Mouse (Mus musculus): Measurements from ENCODE around the gene Grip1. TPM values are rescaled to one million over a fixed set of nuclear protein-coding genes. Genes with fewer than 3 reads are reported as not detected.

Gene Grip1
- polyA plus RNA-seq, 1 experiment from 2014 or later = 9.8 TPM

GRCm38 (mm10) chr10:119730206-119730605, 276.6 kb downstream of the Grip1 start:
- Histone ChIP-seq H3K27ac (ENCODE audit: low read depth, low read length) (no peak overlapping the region), H3K9ac (ENCODE audit: low read length) (no peak overlapping the region), H3K4me1 (replicated peaks; ENCODE audit: control insufficient read depth, insufficient read depth, low read length) (no peaks in the 10 kb centered on the region), H3K9me3 (ENCODE audit: control insufficient read depth, low read length) (no peaks in the 10 kb centered on the region), H3K27me3 (ENCODE audit: control insufficient read depth, insufficient read depth, low read length) (no peaks in the 10 kb centered on the region), H3K4me3 (ENCODE audit: low read depth, low read length) (no peak overlapping the region), H3K4me2 (ENCODE audit: low read depth, low read length, severe bottlenecking) (no peak overlapping the region), H3K36me3 (ENCODE audit: control insufficient read depth, insufficient read depth, low read length) (no peaks in the 10 kb centered on the region)
- ATAC-seq (replicated peaks; ENCODE audit: low FRiP score) (no peak), DNase-seq (ENCODE audit: low spot score) (no peak)
- WGBS = 66% methylated on average over 5 of the region's 5 CpGs

DNA sequence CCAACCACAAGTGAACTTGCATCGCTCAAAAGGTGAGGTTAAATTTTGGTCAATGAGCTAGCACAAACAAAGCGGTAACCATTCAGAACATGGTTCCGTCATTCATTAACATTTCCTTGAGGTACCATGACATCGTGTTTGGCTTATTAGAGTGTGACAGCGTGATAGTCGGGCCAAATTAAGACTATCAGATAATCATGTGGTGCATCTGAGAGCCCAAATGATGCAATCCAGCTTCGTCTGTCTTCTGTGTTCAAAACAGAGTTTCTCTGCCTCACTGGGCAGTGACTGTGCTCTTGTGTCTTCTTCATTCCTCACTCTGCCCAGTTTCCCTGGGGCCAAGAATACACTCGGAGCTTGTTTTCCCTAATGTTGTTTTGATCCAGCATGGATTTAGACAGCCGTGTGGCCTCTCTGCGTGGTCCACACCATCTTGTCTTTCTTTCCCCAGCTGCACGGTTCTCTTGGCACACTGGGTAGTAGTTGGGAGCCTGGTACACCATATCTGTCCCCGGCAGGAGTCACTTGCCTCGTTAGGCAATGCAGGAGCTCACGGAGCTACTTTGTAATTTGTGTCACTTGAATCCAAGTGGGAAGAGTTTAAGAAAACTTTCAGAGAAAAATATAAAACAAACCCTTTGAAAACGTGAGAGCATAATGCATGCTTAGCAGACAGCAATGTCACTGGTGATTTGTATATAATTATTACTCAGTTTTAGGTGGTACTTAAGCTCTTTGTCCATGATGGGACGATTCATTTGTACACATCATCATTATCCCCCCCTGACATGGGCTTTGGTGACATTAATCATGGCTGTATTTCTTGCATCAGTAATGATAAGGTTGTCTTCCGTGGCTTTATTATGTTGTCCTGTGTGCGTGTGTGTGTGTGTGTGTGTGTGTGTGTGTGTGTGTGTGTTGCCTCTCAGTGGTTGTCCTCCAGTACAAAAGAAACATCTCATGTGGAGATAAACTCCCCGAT, 281.7 kb downstream of the Grip1 start:
- no peaks in the 10 kb centered on the region for H3K9me3 ChIP-seq (ENCODE audit: control insufficient read depth, low read length)
- DNase-seq (ENCODE audit: low spot score) (no peak), ATAC-seq (replicated peaks; ENCODE audit: low FRiP score) (no peak)
- H3K4me3 ChIP-seq (ENCODE audit: low read depth, low read length) = no peak overlapping the region
- H3K27ac ChIP-seq (ENCODE audit: low read depth, low read length) = no peak overlapping the region
- H3K4me2 ChIP-seq (ENCODE audit: low read depth, low read length, severe bottlenecking) = no peak overlapping the region
- WGBS = 73% methylated on average over 19 of the region's 19 CpGs
- H3K27me3 ChIP-seq (ENCODE audit: control insufficient read depth, insufficient read depth, low read length) = no peaks in the 10 kb centered on the region
- H3K9ac ChIP-seq (ENCODE audit: low read length) = no peak overlapping the region
- no peaks in the 10 kb centered on the region for H3K36me3 ChIP-seq (ENCODE audit: control insufficient read depth, insufficient read depth, low read length)
- no peaks in the 10 kb centered on the region for H3K4me1 ChIP-seq (replicated peaks; ENCODE audit: control insufficient read depth, insufficient read depth, low read length)

DNA sequence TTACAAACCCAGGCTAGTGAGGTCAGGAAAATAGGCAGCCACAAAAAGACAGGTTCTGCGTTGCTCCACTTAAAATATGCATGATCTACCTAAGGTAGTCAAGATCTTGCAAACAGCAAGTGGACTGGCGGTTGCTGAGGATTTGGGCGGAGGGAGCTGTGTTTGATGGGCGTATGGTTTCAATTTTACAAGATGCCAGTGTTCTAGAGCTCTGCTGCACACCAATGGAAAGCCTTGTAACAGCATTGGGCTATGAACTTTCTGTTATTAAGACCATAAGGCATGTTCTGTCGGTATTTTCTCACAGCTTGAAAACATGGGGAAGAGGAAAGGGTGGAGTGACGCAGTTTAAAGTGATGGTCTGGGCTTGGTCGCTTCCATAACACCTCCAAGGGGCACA, 285.8 kb downstream of the Grip1 start:
- H3K27ac ChIP-seq (ENCODE audit: low read depth, low read length) = no peak overlapping the region
- H3K4me2 ChIP-seq (ENCODE audit: low read depth, low read length, severe bottlenecking) = no peak overlapping the region
- no peaks in the 10 kb centered on the region for H3K36me3 ChIP-seq (ENCODE audit: control insufficient read depth, insufficient read depth, low read length)
- H3K9ac ChIP-seq (ENCODE audit: low read length) = no peak overlapping the region
- H3K4me1 ChIP-seq (replicated peaks; ENCODE audit: control insufficient read depth, insufficient read depth, low read length) = no peaks in the 10 kb centered on the region
- DNase-seq (ENCODE audit: low spot score) (no peak), ATAC-seq (replicated peaks; ENCODE audit: low FRiP score) (no peak)
- no peak overlapping the region for H3K4me3 ChIP-seq (ENCODE audit: low read depth, low read length)
- no peaks in the 10 kb centered on the region for H3K27me3 ChIP-seq (ENCODE audit: control insufficient read depth, insufficient read depth, low read length)
- WGBS = 89% methylated on average over 7 of the region's 7 CpGs
- no peaks in the 10 kb centered on the region for H3K9me3 ChIP-seq (ENCODE audit: control insufficient read depth, low read length)

DNA sequence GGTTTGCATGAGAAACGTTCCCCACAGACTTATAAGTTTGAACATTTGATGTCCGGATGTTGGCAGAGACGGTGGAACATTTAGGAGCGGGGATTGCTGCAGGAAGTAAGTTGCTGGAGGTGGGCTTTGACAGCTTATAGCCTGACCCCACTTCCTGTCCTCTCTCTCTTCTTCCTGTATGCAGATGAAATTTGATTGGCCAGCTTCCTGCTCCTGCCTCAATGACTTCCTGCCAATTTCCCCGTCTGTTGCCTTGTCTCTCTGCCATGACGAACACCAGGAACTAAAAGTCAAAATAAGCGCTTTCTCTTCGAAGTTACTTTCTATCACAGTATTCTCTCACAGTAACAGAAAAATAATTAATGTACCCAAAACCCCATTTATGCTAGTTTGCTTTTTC, 289.1 kb downstream of the Grip1 start:
- H3K27ac ChIP-seq (ENCODE audit: low read depth, low read length) = no peak overlapping the region
- H3K27me3 ChIP-seq (ENCODE audit: control insufficient read depth, insufficient read depth, low read length) = no peaks in the 10 kb centered on the region
- no peak overlapping the region for H3K4me3 ChIP-seq (ENCODE audit: low read depth, low read length)
- WGBS = 87% methylated on average over 8 of the region's 8 CpGs
- DNase-seq (ENCODE audit: low spot score) = no peak
- no peak for ATAC-seq (replicated peaks; ENCODE audit: low FRiP score)
- no peak overlapping the region for H3K9ac ChIP-seq (ENCODE audit: low read length)
- H3K4me1 ChIP-seq (replicated peaks; ENCODE audit: control insufficient read depth, insufficient read depth, low read length) = no peaks in the 10 kb centered on the region
- no peaks in the 10 kb centered on the region for H3K36me3 ChIP-seq (ENCODE audit: control insufficient read depth, insufficient read depth, low read length)
- no peak overlapping the region for H3K4me2 ChIP-seq (ENCODE audit: low read depth, low read length, severe bottlenecking)
- H3K9me3 ChIP-seq (ENCODE audit: control insufficient read depth, low read length) = no peaks in the 10 kb centered on the region

DNA sequence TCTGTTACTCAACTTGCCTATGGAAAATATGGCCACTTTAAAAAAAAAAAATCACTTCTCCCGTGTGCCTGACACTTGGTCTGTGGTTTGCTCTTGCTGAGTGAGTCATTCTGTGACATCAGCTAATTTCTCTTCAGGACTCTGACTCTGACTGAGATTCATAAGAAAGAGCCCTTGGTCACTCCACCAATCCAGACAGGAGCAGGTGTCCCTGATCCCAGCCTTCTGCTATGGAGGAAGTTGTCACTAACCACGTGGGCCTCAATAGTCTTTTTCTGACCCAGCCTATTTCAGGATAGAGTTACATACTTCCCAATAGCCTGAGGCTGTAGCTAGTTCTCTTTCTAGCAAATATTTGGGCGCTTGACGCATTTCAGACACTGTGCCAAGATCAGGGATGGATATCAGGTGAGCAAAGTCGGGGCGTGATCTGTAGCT, 298.8 kb downstream of the Grip1 start:
- Histone ChIP-seq H3K27me3 (ENCODE audit: control insufficient read depth, insufficient read depth, low read length) (no peaks in the 10 kb centered on the region), H3K27ac (ENCODE audit: low read depth, low read length) (no peak overlapping the region), H3K9me3 (ENCODE audit: control insufficient read depth, low read length) (no peaks in the 10 kb centered on the region), H3K4me3 (ENCODE audit: low read depth, low read length) (no peak overlapping the region), H3K4me2 (ENCODE audit: low read depth, low read length, severe bottlenecking) (no peak overlapping the region), H3K36me3 (ENCODE audit: control insufficient read depth, insufficient read depth, low read length) (no peaks in the 10 kb centered on the region), H3K9ac (ENCODE audit: low read length) (no peak overlapping the region), H3K4me1 (replicated peaks; ENCODE audit: control insufficient read depth, insufficient read depth, low read length) (no peaks in the 10 kb centered on the region)
- DNase-seq (ENCODE audit: low spot score) = no peak
- ATAC-seq (replicated peaks; ENCODE audit: low FRiP score) = no peak
- WGBS = 89% methylated on average over 6 of the region's 6 CpGs

DNA sequence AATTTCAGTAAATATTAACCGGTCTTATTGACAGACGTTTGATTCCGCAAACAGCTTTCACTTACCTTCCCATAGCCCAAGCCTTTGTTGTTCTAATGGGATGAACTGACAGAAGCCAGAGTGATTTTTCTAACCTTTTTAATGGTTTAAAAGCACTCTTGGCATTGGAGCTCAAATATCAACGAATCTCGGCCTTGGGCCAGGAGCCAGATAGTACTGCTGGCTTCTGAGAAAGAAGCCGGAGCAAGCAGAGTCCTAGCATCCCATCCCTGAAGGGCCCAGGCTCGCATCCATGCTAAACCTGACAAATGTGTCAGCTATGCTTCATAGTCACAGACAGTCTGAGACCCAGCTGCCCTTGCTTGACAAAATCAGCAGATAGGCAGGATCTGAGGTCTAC, 302.6 kb downstream of the Grip1 start:
- no peak overlapping the region for H3K4me2 ChIP-seq (ENCODE audit: low read depth, low read length, severe bottlenecking)
- H3K27ac ChIP-seq (ENCODE audit: low read depth, low read length) = no peak overlapping the region
- H3K27me3 ChIP-seq (ENCODE audit: control insufficient read depth, insufficient read depth, low read length) = no peaks in the 10 kb centered on the region
- no peak overlapping the region for H3K4me3 ChIP-seq (ENCODE audit: low read depth, low read length)
- DNase-seq (ENCODE audit: low spot score) = no peak
- no peaks in the 10 kb centered on the region for H3K36me3 ChIP-seq (ENCODE audit: control insufficient read depth, insufficient read depth, low read length)
- H3K4me1 ChIP-seq (replicated peaks; ENCODE audit: control insufficient read depth, insufficient read depth, low read length) = no peaks in the 10 kb centered on the region
- ATAC-seq (replicated peaks; ENCODE audit: low FRiP score) = no peak
- no peak overlapping the region for H3K9ac ChIP-seq (ENCODE audit: low read length)
- H3K9me3 ChIP-seq (ENCODE audit: control insufficient read depth, low read length) = no peaks in the 10 kb centered on the region
- WGBS = 91% methylated on average over 7 of the region's 7 CpGs

- H3K36me3 ChIP-seq (ENCODE audit: control insufficient read depth, insufficient read depth, low read length) = no peaks in the 10 kb centered on the region
- no peaks in the 10 kb centered on the region for H3K9me3 ChIP-seq (ENCODE audit: control insufficient read depth, low read length)
- H3K27ac ChIP-seq (ENCODE audit: low read depth, low read length) = no peak overlapping the region
- H3K4me1 ChIP-seq (replicated peaks; ENCODE audit: control insufficient read depth, insufficient read depth, low read length) = no peaks in the 10 kb centered on the region
- no peak overlapping the region for H3K4me2 ChIP-seq (ENCODE audit: low read depth, low read length, severe bottlenecking)
- H3K9ac ChIP-seq (ENCODE audit: low read length) = no peak overlapping the region
- ATAC-seq (replicated peaks; ENCODE audit: low FRiP score) = no peak
- WGBS = 78% methylated on average over 6 of the region's 6 CpGs
- H3K4me3 ChIP-seq (ENCODE audit: low read depth, low read length) = no peak overlapping the region
- no peaks in the 10 kb centered on the region for H3K27me3 ChIP-seq (ENCODE audit: control insufficient read depth, insufficient read depth, low read length)
- no peak for DNase-seq (ENCODE audit: low spot score)
Measured at GRCm38 (mm10) chr10:119757219-119757618, 303.6 kb downstream of the Grip1 start.

DNA sequence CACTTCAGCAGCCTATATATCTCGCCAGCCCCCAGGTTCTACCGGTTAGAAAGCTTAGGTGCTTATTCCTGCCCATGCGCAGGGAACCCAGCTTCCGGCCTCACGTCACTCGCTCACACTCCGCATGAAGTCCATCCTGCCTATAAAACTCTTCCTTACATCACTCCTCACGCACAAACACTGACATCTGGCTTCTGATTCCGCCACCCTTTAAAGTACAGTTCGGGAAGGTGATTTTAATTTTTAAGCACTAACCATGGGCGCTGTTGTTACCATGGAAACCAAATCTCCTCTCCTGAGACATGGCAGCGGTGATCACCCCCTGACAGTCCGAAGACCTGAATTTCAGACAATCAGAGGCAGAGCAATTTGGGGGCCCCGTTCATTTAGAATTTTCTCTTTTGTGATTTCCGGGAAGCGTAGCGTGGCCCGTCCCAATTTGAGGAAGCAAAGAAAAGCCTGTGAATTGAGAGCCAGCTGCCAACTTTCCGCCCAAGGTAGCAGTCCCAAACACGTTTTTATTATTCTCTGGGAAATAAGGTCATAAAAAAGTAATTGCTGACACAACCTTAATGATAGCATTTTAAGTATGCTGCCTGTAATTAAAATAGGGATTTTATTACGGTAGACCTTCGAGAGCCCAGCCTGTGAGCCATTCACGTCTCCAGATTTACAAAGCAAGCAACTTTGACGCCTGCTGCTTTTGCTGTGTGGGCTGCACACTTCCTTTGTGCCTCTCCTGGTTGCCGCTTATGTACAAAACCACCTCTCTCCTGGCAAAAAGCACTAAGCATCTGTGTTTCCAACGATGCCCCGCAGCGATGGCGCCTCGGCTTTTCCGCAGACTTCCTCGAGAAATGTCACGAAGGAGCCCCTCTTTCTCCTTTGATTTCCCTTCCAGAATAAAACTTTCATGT, 308.1 kb downstream of the Grip1 start:
- H3K36me3 ChIP-seq (ENCODE audit: control insufficient read depth, insufficient read depth, low read length) = no peaks in the 10 kb centered on the region
- H3K4me3 ChIP-seq (ENCODE audit: low read depth, low read length) = no peak overlapping the region
- DNase-seq (ENCODE audit: low spot score) = no peak
- ATAC-seq (replicated peaks; ENCODE audit: low FRiP score) = no peak
- no peak overlapping the region for H3K9ac ChIP-seq (ENCODE audit: low read length)
- no peaks in the 10 kb centered on the region for H3K9me3 ChIP-seq (ENCODE audit: control insufficient read depth, low read length)
- no peak overlapping the region for H3K4me2 ChIP-seq (ENCODE audit: low read depth, low read length, severe bottlenecking)
- H3K27ac ChIP-seq (ENCODE audit: low read depth, low read length) = no peak overlapping the region
- no peaks in the 10 kb centered on the region for H3K4me1 ChIP-seq (replicated peaks; ENCODE audit: control insufficient read depth, insufficient read depth, low read length)
- no peaks in the 10 kb centered on the region for H3K27me3 ChIP-seq (ENCODE audit: control insufficient read depth, insufficient read depth, low read length)
- 86% methylated on average over 33 of the region's 33 CpGs for WGBS
